Mouse (Mus musculus) ES-E14 (cell line): ENCODE results near the gene Sema5a.

Source experiments
- CHD2 ChIP-seq: IDR thresholded peaks from 2 replicates; pipeline ENCODE4 v1.6.1; 2014; ENCODE audit warnings: mild to moderate bottlenecking, low read depth, low read length, inconsistent platforms
- MAFK ChIP-seq: IDR thresholded peaks from 2 replicates; pipeline ENCODE4 v1.6.1; 2014; ENCODE audit warnings: mild to moderate bottlenecking, low read depth, low read length, inconsistent platforms; ENCODE audit not compliant: insufficient read depth

GRCm38 (mm10) chr15:32619199-32619598 lies 374.6 kb downstream of the Sema5a start:
- TF ChIP-seq CHD2 (no peak), MAFK (no peak)
